Mouse (Mus musculus): ENCODE measurements around the gene Olfr907.

The Olfr907 gene

DNA sequence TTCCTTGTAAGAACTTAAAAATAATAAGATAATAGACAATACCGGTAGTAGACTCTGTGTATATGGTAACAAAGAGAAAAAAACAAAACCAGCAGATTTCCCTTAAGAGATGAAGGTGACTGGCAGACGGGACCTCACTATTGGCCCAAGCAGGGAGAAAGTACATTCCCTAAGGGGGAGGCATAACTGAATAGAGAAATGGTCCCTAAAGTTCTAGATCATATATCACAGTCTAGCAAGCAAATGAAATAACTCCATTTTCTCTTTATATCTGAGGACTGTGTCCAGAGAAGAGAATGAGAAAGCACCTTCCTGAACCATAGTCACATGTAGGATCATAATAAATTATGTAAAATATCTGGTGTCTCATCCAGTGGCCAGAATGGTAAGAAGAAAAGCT, at the start of gene Olfr907:
Gene Olfr907, plus strand, starts transcription at position 301 of the 400 bp plus-strand sequence.
- DNase-seq (ENCODE audit: extremely low read depth, low read depth, low spot score): no peak

DNA sequence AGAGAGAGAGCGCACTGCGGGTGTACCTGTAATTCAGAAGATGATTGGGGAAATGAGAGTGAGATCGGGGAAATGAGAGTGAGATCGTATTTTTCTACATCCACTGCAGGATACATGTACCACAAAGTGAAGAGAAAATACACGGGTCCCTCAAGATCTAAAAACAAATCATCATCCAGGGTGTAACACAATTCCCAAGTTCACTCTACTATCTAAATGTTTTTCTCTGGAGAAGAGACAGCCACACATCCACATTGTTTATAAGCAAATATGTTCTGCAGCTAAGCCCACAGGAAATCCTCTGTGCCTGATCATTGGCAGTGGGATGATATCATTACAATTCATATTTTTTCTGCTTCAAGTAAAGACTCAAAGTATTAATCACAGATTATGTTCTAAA, 48.2 kb upstream of the Olfr907 start, which contains the start of gene Olfr902:
Gene Olfr902, plus strand, starts transcription at position 301 of the 400 bp plus-strand sequence.
- DNase-seq (ENCODE audit: extremely low read depth, low read depth, low spot score): no peak

DNA sequence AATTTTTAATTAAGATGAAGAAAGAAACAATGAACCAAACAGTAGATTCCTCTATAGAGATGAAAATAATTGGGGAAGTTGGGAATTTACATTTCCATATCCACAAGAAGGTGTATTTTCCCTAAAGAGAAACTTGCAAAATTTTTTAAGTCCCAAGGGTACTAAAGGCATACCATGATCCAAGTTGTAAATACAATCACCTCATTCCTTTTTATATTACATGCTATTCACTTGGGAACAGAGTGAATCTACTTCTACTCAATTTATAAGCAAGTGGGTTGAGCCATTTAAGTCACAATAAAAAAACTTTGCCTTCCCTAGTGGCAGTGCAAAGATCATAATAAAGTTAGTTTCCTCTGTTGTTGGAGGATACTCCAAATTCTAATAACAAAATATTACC, 32.8 kb upstream of the Olfr907 start, which contains the start of gene Olfr904:
Gene Olfr904, plus strand, starts transcription at position 301 of the 400 bp plus-strand sequence.
- DNase-seq (ENCODE audit: extremely low read depth, low read depth, low spot score): no peak

DNA sequence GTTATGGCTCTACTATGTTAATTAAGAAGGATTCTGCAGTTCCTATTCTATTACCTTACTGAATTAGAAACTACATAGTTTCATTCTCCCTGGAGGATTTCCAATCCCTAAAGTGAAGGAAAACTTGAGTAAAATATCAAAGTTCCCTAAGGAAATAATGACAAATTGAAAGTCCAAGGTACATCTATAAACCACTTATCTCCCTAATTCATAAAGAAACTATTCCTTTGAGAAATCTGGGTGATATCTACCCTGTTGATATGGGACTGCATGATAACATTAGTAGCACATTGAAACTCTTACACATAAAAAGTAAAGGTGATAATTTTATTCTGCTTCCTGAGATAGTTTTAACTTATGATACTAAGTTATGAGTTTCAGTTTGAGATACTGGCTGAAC, 24.8 kb upstream of the Olfr907 start, which contains the start of gene Olfr905:
Gene Olfr905, plus strand, starts transcription at position 301 of the 400 bp plus-strand sequence.
- DNase-seq (ENCODE audit: extremely low read depth, low read depth, low spot score): no peak

DNA sequence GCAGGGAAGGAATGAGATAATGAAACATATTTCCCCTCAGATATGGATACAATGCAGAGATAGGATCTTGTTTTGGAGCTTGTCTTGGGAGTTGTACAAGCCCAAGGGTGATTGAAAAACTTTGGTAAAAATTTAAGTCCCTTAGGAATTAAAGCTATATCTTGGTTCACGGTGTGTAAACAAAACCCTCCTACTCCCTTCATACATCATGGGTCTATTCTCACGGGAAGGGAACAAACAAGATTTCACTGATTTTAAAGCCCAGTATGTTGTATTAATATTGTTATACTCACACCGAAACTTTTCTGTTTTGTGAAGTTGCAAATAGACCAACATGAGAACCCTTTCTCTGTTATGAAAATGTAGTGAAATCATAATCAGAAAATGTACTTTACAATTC, 8.8 kb upstream of the Olfr907 start, which contains the start of gene Olfr906:
Gene Olfr906, plus strand, starts transcription at position 301 of the 400 bp plus-strand sequence.
- DNase-seq (ENCODE audit: extremely low read depth, low read depth, low spot score): no peak

DNA sequence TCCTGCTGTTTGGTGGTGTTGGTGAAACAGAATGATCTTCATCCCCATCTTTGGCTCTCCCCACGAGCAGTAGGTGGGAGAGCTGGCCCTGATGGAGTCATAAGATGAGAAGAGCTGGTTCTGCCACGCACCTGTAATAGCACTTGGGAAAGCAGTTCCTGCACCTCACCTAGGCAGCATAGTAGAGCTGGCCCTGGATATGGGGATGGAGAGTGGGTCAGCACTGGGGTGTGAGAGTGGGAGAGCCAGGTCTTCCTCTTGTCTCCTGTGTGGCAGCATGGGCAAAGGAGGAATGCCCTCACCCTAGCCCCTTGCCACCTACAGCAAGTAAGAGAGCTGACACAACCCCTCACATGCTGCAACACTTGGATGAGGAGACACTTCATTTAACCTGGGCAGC, 16.8 kb downstream of the Olfr907 start:
- DNase-seq (ENCODE audit: extremely low read depth, low read depth, low spot score): no peak

DNA sequence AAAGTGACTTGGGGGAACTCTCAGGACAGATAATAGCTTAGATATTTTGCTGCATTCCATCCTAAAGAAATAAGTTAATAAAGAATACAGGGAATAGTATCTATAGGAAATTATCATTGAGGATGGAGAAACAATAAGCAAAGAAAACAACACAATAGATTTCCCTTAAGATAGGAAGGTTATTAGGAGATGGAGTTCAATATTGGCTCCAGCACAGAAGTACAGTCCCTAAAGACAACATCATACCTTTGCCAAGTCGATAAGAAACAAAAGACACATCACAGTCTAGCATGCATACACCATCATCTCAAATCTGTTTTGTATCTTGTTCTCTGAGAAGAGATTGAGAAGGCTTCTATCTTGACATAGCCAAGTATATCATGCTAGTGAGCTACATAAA, 25.7 kb downstream of the Olfr907 start, which contains the start of gene Olfr911-ps1:
Gene Olfr911-ps1, plus strand, starts transcription at position 301 of the 400 bp plus-strand sequence.
- no peak for DNase-seq (ENCODE audit: extremely low read depth, low read depth, low spot score)

DNA sequence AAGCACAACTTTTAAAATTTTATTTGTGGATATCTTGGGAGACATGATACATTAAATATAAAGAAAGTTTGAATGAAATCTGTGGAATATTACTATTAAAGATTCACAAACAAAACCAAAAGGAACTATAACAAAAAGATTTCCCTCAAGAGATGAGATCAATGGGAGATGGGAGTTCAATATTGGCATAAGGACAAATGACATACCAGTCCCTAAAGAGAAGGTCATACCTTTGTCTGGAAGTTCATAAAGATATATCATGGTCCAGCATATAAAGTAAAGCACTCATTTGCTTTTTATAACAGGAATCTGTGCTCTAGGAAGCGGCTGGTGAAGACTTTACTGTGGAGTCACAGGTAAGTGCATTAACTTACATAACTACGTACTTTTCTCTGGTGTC, 41.9 kb downstream of the Olfr907 start, which contains the start of gene Olfr910:
Gene Olfr910, plus strand, starts transcription at position 301 of the 400 bp plus-strand sequence.
- no peak for DNase-seq (ENCODE audit: extremely low read depth, low read depth, low spot score)
